Mouse (Mus musculus): ENCODE results near the gene Trabd2b. TPM values are rescaled to one million over a fixed set of nuclear protein-coding genes. Genes with fewer than 3 reads are reported as not detected.

The Trabd2b gene
- total and polyA plus RNA-seq, 3 experiments, result 0.05 TPM; not detected in 2

- TF ChIP-seq TAL1 (conservative IDR thresholded peaks at IDR 0.05; ENCODE audit: low read depth, low read length) (no peak), CTCF (IDR thresholded peaks at IDR 0.05; ENCODE audit: low read depth, low read length) (no peak), GATA1 (IDR thresholded peaks at IDR 0.05; ENCODE audit: borderline replicate concordance, low read length) (no peak), GATA2 (IDR thresholded peaks at IDR 0.05; ENCODE audit: borderline replicate concordance, low read depth, low read length) (no peak), POLR2AphosphoS5 (IDR thresholded peaks at IDR 0.05; ENCODE audit: insufficient replicate concordance, low read depth, low read length) (no peak)
- DNase-seq (ENCODE audit: low spot score), result no peak
- no peak for ATAC-seq (ENCODE audit: extremely low read depth, insufficient number of reproducible peaks, low FRiP score, poor library complexity, severe bottlenecking)
- Histone ChIP-seq H3K4me3 (ENCODE audit: low read depth, low read length) (no peak overlapping the region), H3K9me3 (replicated peaks) (peaks cover 13% of the 10 kb centered on the region), H3K36me3 (replicated peaks) (no peaks in the 10 kb centered on the region), H3K27me3 (ENCODE audit: insufficient read depth, low read length) (no peaks in the 10 kb centered on the region), H3K4me1 (ENCODE audit: insufficient read depth, low read depth, low read length) (peaks cover 16% of the 10 kb centered on the region)
Measured at GRCm38 (mm10) chr4:114645341-114645740, 238.8 kb downstream of the Trabd2b start.

- Histone ChIP-seq H3K4me3 (ENCODE audit: low read depth, low read length) (no peak overlapping the region), H3K27me3 (ENCODE audit: insufficient read depth, low read length) (no peaks in the 10 kb centered on the region), H3K36me3 (replicated peaks) (no peaks in the 10 kb centered on the region), H3K4me1 (ENCODE audit: insufficient read depth, low read depth, low read length) (peaks cover 30% of the 10 kb centered on the region), H3K9me3 (replicated peaks) (peaks cover 15% of the 10 kb centered on the region)
- DNase-seq (ENCODE audit: low spot score) (no peak), ATAC-seq (ENCODE audit: extremely low read depth, insufficient number of reproducible peaks, low FRiP score, poor library complexity, severe bottlenecking) (no peak)
- TF ChIP-seq CTCF (IDR thresholded peaks at IDR 0.05; ENCODE audit: low read depth, low read length) (no peak), POLR2AphosphoS5 (IDR thresholded peaks at IDR 0.05; ENCODE audit: insufficient replicate concordance, low read depth, low read length) (no peak), GATA2 (IDR thresholded peaks at IDR 0.05; ENCODE audit: borderline replicate concordance, low read depth, low read length) (no peak), TAL1 (conservative IDR thresholded peaks at IDR 0.05; ENCODE audit: low read depth, low read length) (no peak), GATA1 (IDR thresholded peaks at IDR 0.05; ENCODE audit: borderline replicate concordance, low read length) (no peak)
Measured at GRCm38 (mm10) chr4:114646825-114647681, 240.5 kb downstream of the Trabd2b start.

- peak; percentile 60 for ATAC-seq (ENCODE audit: extremely low read depth, insufficient number of reproducible peaks, low FRiP score, poor library complexity, severe bottlenecking)
- no peaks in the 10 kb centered on the region for H3K27me3 ChIP-seq (ENCODE audit: insufficient read depth, low read length)
Measured at GRCm38 (mm10) chr4:114647689-114648088, 241.2 kb downstream of the Trabd2b start.

DNA sequence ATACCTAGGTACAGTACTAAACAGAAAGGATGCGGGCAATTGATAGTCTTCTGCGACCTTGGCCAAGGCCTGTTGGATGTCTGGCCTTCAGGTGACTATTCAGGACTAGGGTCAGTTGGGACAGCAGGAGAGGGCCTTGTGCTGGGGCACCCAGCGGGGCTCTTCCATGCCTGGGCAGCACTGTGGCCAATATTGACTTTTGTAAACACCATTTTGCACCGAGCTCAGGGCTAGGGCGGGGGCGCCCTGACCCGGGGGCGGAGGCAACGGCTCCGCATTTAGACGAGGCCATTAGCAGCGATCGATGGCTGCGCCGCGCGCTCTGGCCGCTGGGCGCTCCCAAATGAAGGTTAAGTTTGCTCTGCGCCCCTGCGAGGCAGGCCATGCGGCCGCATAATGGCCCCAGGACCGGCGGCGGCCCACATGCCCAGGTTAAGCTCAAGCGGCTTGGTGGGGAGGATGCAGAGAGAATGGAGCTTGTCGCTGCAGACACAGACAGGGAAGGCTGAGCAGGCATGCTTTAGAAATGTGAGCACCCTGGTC lies 242.1 kb downstream of the Trabd2b start:
- ATAC-seq (ENCODE audit: extremely low read depth, insufficient number of reproducible peaks, low FRiP score, poor library complexity, severe bottlenecking) (no peak), DNase-seq (ENCODE audit: low spot score) (no peak)
- Histone ChIP-seq H3K27me3 (ENCODE audit: insufficient read depth, low read length) (no peaks in the 10 kb centered on the region), H3K4me3 (ENCODE audit: low read depth, low read length) (no peak overlapping the region), H3K9me3 (replicated peaks) (peaks cover 16% of the 10 kb centered on the region), H3K36me3 (replicated peaks) (no peaks in the 10 kb centered on the region), H3K4me1 (ENCODE audit: insufficient read depth, low read depth, low read length) (peaks cover 43% of the 10 kb centered on the region)
- TF ChIP-seq GATA2 (IDR thresholded peaks at IDR 0.05; ENCODE audit: borderline replicate concordance, low read depth, low read length) (no peak), TAL1 (conservative IDR thresholded peaks at IDR 0.05; ENCODE audit: low read depth, low read length) (no peak), GATA1 (IDR thresholded peaks at IDR 0.05; ENCODE audit: borderline replicate concordance, low read length) (no peak), POLR2AphosphoS5 (IDR thresholded peaks at IDR 0.05; ENCODE audit: insufficient replicate concordance, low read depth, low read length) (no peak), CTCF (IDR thresholded peaks at IDR 0.05; ENCODE audit: low read depth, low read length) (no peak)

More at GRCm38 (mm10) chr4:114647689-114648088, 241.2 kb downstream of the Trabd2b start:
- peak; percentile 68 for TF ChIP-seq CTCF (IDR thresholded peaks at IDR 0.05; ENCODE audit: low read depth, low read length)
- TF ChIP-seq POLR2AphosphoS5 (IDR thresholded peaks at IDR 0.05; ENCODE audit: insufficient replicate concordance, low read depth, low read length), result no peak
- no peak for TF ChIP-seq TAL1 (conservative IDR thresholded peaks at IDR 0.05; ENCODE audit: low read depth, low read length)
- no peak for TF ChIP-seq GATA2 (IDR thresholded peaks at IDR 0.05; ENCODE audit: borderline replicate concordance, low read depth, low read length)
- TF ChIP-seq GATA1 (IDR thresholded peaks at IDR 0.05; ENCODE audit: borderline replicate concordance, low read length), result no peak
- H3K36me3 ChIP-seq (replicated peaks), result no peaks in the 10 kb centered on the region
- DNase-seq (ENCODE audit: low spot score), result peak; percentile 64
- no peak overlapping the region for H3K4me3 ChIP-seq (ENCODE audit: low read depth, low read length)
- peaks cover 36% of the 10 kb centered on the region for H3K4me1 ChIP-seq (ENCODE audit: insufficient read depth, low read depth, low read length)
- peaks cover 15% of the 10 kb centered on the region for H3K9me3 ChIP-seq (replicated peaks)

GRCm38 (mm10) chr4:114650551-114650950 lies 244.0 kb downstream of the Trabd2b start:
- H3K36me3 ChIP-seq (replicated peaks), result no peaks in the 10 kb centered on the region
- no peak overlapping the region for H3K4me3 ChIP-seq (ENCODE audit: low read depth, low read length)
- no peak for ATAC-seq (ENCODE audit: extremely low read depth, insufficient number of reproducible peaks, low FRiP score, poor library complexity, severe bottlenecking)
- peaks cover 43% of the 10 kb centered on the region for H3K4me1 ChIP-seq (ENCODE audit: insufficient read depth, low read depth, low read length)
- H3K27me3 ChIP-seq (ENCODE audit: insufficient read depth, low read length), result no peaks in the 10 kb centered on the region
- DNase-seq (ENCODE audit: low spot score), result no peak
- H3K9me3 ChIP-seq (replicated peaks), result peaks cover 16% of the 10 kb centered on the region
- TF ChIP-seq TAL1 (conservative IDR thresholded peaks at IDR 0.05; ENCODE audit: low read depth, low read length), result no peak
- no peak for TF ChIP-seq GATA1 (IDR thresholded peaks at IDR 0.05; ENCODE audit: borderline replicate concordance, low read length)
- no peak for TF ChIP-seq POLR2AphosphoS5 (IDR thresholded peaks at IDR 0.05; ENCODE audit: insufficient replicate concordance, low read depth, low read length)
- no peak for TF ChIP-seq CTCF (IDR thresholded peaks at IDR 0.05; ENCODE audit: low read depth, low read length)
- no peak for TF ChIP-seq GATA2 (IDR thresholded peaks at IDR 0.05; ENCODE audit: borderline replicate concordance, low read depth, low read length)

GRCm38 (mm10) chr4:114651007-114651406 lies 244.5 kb downstream of the Trabd2b start:
- no peaks in the 10 kb centered on the region for H3K27me3 ChIP-seq (ENCODE audit: insufficient read depth, low read length)
- H3K4me3 ChIP-seq (ENCODE audit: low read depth, low read length), result no peak overlapping the region
- TF ChIP-seq GATA2 (IDR thresholded peaks at IDR 0.05; ENCODE audit: borderline replicate concordance, low read depth, low read length), result no peak
- TF ChIP-seq CTCF (IDR thresholded peaks at IDR 0.05; ENCODE audit: low read depth, low read length), result no peak
- no peak for TF ChIP-seq POLR2AphosphoS5 (IDR thresholded peaks at IDR 0.05; ENCODE audit: insufficient replicate concordance, low read depth, low read length)
- TF ChIP-seq GATA1 (IDR thresholded peaks at IDR 0.05; ENCODE audit: borderline replicate concordance, low read length), result no peak
- TF ChIP-seq TAL1 (conservative IDR thresholded peaks at IDR 0.05; ENCODE audit: low read depth, low read length), result no peak
- no peak for DNase-seq (ENCODE audit: low spot score)
- no peaks in the 10 kb centered on the region for H3K36me3 ChIP-seq (replicated peaks)
- H3K9me3 ChIP-seq (replicated peaks), result peaks cover 16% of the 10 kb centered on the region
- ATAC-seq (ENCODE audit: extremely low read depth, insufficient number of reproducible peaks, low FRiP score, poor library complexity, severe bottlenecking), result no peak
- peaks cover 43% of the 10 kb centered on the region for H3K4me1 ChIP-seq (ENCODE audit: insufficient read depth, low read depth, low read length)

Measured in G1E (cell line).